Mouse (Mus musculus): ENCODE results near the gene Klrc3.
"Not testable (repeated sequence)": the region's sequence is repeated elsewhere in the genome, so short reads cannot be mapped to it uniquely, and the experiment has no call there.

Klrc3 gene

GRCm38 (mm10) chr6:129643237-129643636 lies at the start of gene Klrc3:
Gene Klrc3 (minus strand): TSS chr6:129643337.
- DNase-seq (ENCODE audit: low spot score) = not testable (repeated sequence)

GRCm38 (mm10) chr6:129691436-129691835 lies 48.3 kb upstream of the Klrc3 start:
- DNase-seq (ENCODE audit: low spot score) = not testable (repeated sequence)

- no peak for DNase-seq (ENCODE audit: low spot score)
Observed at GRCm38 (mm10) chr6:129680379-129680778, 37.2 kb upstream of the Klrc3 start.

GRCm38 (mm10) chr6:129678873-129679272 lies 35.7 kb upstream of the Klrc3 start, which contains the start of gene Klrc1:
Gene Klrc1 (minus strand): TSS chr6:129678973.
- DNase-seq (ENCODE audit: low spot score) = no peak

GRCm38 (mm10) chr6:129661301-129661700 lies 18.2 kb upstream of the Klrc3 start:
- not testable (repeated sequence) for DNase-seq (ENCODE audit: low spot score)

- not testable (repeated sequence) for DNase-seq (ENCODE audit: low spot score)
Observed at GRCm38 (mm10) chr6:129660589-129660988, 17.5 kb upstream of the Klrc3 start, which contains the start of gene Klrc2. Gene Klrc2 (minus strand): TSS chr6:129660689.

GRCm38 (mm10) chr6:129644054-129644453 lies 917 bp upstream of the Klrc3 start:
- DNase-seq (ENCODE audit: low spot score) = not testable (repeated sequence)

GRCm38 (mm10) chr6:129631046-129631445 lies 12.1 kb downstream of the Klrc3 start:
- DNase-seq (ENCODE audit: low spot score) = not testable (repeated sequence)

- no peak for DNase-seq (ENCODE audit: low spot score)
Observed at GRCm38 (mm10) chr6:129623735-129624134, 19.4 kb downstream of the Klrc3 start, which contains the start of gene Klrk1. Gene Klrk1 (minus strand): TSS chr6:129623864.

GRCm38 (mm10) chr6:129608372-129608771 lies 34.8 kb downstream of the Klrc3 start:
- DNase-seq (ENCODE audit: low spot score) = no peak

- no peak for DNase-seq (ENCODE audit: low spot score)
Observed at GRCm38 (mm10) chr6:129591508-129591907, 51.6 kb downstream of the Klrc3 start, which contains the start of gene Klrd1. Gene Klrd1 (plus strand): TSS chr6:129591782.

All from embryo, embryonic 10.5 days (tissue).